Comparison of ENCODE assay signal across 8 mouse cellular contexts in the genomic region with DNA sequence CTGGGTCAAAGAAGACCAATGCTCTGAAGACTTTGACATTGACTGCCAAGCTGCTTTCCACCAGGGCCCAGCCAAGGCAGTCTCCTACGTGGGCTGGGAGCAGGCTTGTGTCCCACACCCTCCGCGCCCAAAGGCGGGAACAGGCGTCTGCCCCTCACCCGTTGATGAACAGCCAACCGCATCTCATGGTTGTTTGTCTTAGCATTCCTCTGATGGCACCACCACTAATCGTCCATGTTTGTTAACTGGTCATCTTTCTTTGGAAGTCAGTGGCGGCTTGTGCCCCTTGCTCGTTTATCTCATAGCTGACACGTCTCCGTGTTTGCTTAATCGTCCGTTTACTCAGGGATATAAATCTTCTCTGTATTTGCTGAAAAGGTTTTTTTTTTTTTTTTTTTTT. TPM values are rescaled to one million over a fixed set of nuclear protein-coding genes. Genes with fewer than 3 reads are reported as not detected.
DNase-seq lines count a peak whose midpoint lies in the region; ATAC-seq and TF ChIP-seq lines count a peak whose summit lies in the region.

No protein-coding gene starts in this region.

- TF ChIP-seq EP300 in stomach, postnatal 0 days (optimal IDR thresholded peaks at IDR 0.05), result no peak

- no peak overlapping the region for H3K9ac ChIP-seq in lung, embryonic 15.5 days
- H3K9ac ChIP-seq in forebrain, embryonic 13.5 days, result no peak overlapping the region
- H3K9ac ChIP-seq in limb, embryonic 14.5 days (ENCODE audit: low read depth, low read length, severe bottlenecking), result no peak overlapping the region
- no peak overlapping the region for H3K9ac ChIP-seq in stomach, postnatal 0 days (ENCODE audit: low read length)

- no peaks in the 10 kb centered on the region for H3K9me3 ChIP-seq in lung, embryonic 15.5 days
- no peaks in the 10 kb centered on the region for H3K9me3 ChIP-seq in forebrain, embryonic 13.5 days (replicated peaks)
- H3K9me3 ChIP-seq in limb, embryonic 14.5 days (ENCODE audit: control insufficient read depth, low read length), result no peaks in the 10 kb centered on the region
- no peaks in the 10 kb centered on the region for H3K9me3 ChIP-seq in stomach, postnatal 0 days (ENCODE audit: control insufficient read depth, low read length)

- 13% methylated on average over 14 of the region's 14 CpGs for WGBS in lung, embryonic 15.5 days
- 54% methylated on average over 14 of the region's 14 CpGs for WGBS in forebrain, embryonic 13.5 days
- 23% methylated on average over 14 of the region's 14 CpGs for WGBS in limb, embryonic 14.5 days
- WGBS in stomach, postnatal 0 days, result 12% methylated on average over 14 of the region's 14 CpGs

- H3K27ac ChIP-seq in lung, embryonic 15.5 days, result peak overlapping the region; percentile 83
- peak overlapping the region; percentile 59; the same call in 1 of the 2 replicates for H3K27ac ChIP-seq in forebrain, embryonic 13.5 days
- peak overlapping the region; percentile 96 for H3K27ac ChIP-seq in limb, embryonic 14.5 days (replicated peaks; ENCODE audit: low read depth, low read length)
- H3K27ac ChIP-seq in stomach, postnatal 0 days (replicated peaks), result peak overlapping the region; percentile 90

- no peak for DNase-seq in lung, postnatal 25 days (ENCODE audit: low spot score)
- peak; percentile 48 for DNase-seq in limb, embryonic 14.5 days (ENCODE audit: low spot score)
- DNase-seq in stomach, postnatal 0 days (ENCODE audit: low spot score), result no peak
- DNase-seq in adrenal gland, adult (ENCODE audit: inconsistent age in 2 of 2, low spot score in 1 of 2), result no peak
- DNase-seq in urinary bladder, adult 18-20 months (ENCODE audit: low spot score in 2 of 2), result no peak

- no peak overlapping the region for H3K4me3 ChIP-seq in lung, embryonic 15.5 days
- no peak overlapping the region for H3K4me3 ChIP-seq in forebrain, embryonic 13.5 days
- no peak overlapping the region for H3K4me3 ChIP-seq in limb, embryonic 14.5 days (replicated peaks; ENCODE audit: low read length)
- H3K4me3 ChIP-seq in stomach, postnatal 0 days (ENCODE audit: low read depth, low read length), result no peak overlapping the region

- no peak overlapping the region for H3K4me2 ChIP-seq in lung, embryonic 15.5 days
- no peak overlapping the region for H3K4me2 ChIP-seq in forebrain, embryonic 13.5 days
- H3K4me2 ChIP-seq in limb, embryonic 14.5 days (replicated peaks; ENCODE audit: low read depth, low read length, severe bottlenecking), result no peak overlapping the region
- H3K4me2 ChIP-seq in stomach, postnatal 0 days (replicated peaks; ENCODE audit: low read depth), result no peak overlapping the region

- H3K4me1 ChIP-seq in lung, embryonic 15.5 days, result peaks cover 35% of the 10 kb centered on the region
- H3K4me1 ChIP-seq in forebrain, embryonic 13.5 days, result peaks cover 24% of the 10 kb centered on the region
- peaks cover 48% of the 10 kb centered on the region for H3K4me1 ChIP-seq in limb, embryonic 14.5 days (ENCODE audit: control insufficient read depth, insufficient read depth, low read length)
- H3K4me1 ChIP-seq in stomach, postnatal 0 days (replicated peaks; ENCODE audit: control insufficient read depth, insufficient read depth), result peaks cover 9% of the 10 kb centered on the region

- no peak for TF ChIP-seq POLR2A in limb, embryonic 14.5 days (IDR thresholded peaks at IDR 0.05; ENCODE audit: borderline replicate concordance, extremely low read depth, insufficient read depth, insufficient read length)

- H3K36me3 ChIP-seq in lung, embryonic 15.5 days, result no peaks in the 10 kb centered on the region
- no peaks in the 10 kb centered on the region for H3K36me3 ChIP-seq in forebrain, embryonic 13.5 days (ENCODE audit: poor library complexity, severe bottlenecking)
- H3K36me3 ChIP-seq in limb, embryonic 14.5 days (ENCODE audit: control insufficient read depth, insufficient read depth, low read length), result no peaks in the 10 kb centered on the region
- no peaks in the 10 kb centered on the region for H3K36me3 ChIP-seq in stomach, postnatal 0 days (ENCODE audit: control insufficient read depth, insufficient read depth, low read length)

- TF ChIP-seq CTCF in stomach, postnatal 0 days (IDR thresholded peaks at IDR 0.05; ENCODE audit: low read depth), result no peak

- no peak for ATAC-seq in lung, embryonic 15.5 days (ENCODE audit: borderline replicate concordance, extremely low read depth, low FRiP score, low TSS enrichment)
- ATAC-seq in forebrain, embryonic 13.5 days, result no peak
- ATAC-seq in limb, embryonic 14.5 days (ENCODE audit: low FRiP score, low read depth), result no peak
- ATAC-seq in stomach, postnatal 0 days (ENCODE audit: low FRiP score, low TSS enrichment), result no peak
- no peak for ATAC-seq in erythroblast, adult 5-6 weeks (replicated peaks; ENCODE audit: low FRiP score, poor library complexity, severe bottlenecking)

- H3K27me3 ChIP-seq in lung, embryonic 15.5 days, result no peaks in the 10 kb centered on the region
- H3K27me3 ChIP-seq in forebrain, embryonic 13.5 days, result no peaks in the 10 kb centered on the region
- H3K27me3 ChIP-seq in limb, embryonic 14.5 days (ENCODE audit: control insufficient read depth, insufficient read depth, low read length), result no peaks in the 10 kb centered on the region
- H3K27me3 ChIP-seq in stomach, postnatal 0 days (ENCODE audit: control insufficient read depth, insufficient read depth, low read length), result no peaks in the 10 kb centered on the region

RNA-seq across cellular contexts. Expression of a gene that starts 10.9 kb away (rescaled TPM):
- polyA plus RNA-seq in lung, embryonic 15.5 days (2015; fragmentation: Nextera tagmentation; extraction: Ambion mirVana), result 2.5 and 5.1 TPM in 2 replicates
- 0.28 and 0.77 TPM in 2 replicates for polyA plus RNA-seq in forebrain, embryonic 13.5 days (2015; fragmentation: Nextera tagmentation; extraction: Ambion mirVana)
- 42.5 and 114 TPM in 2 replicates for polyA plus RNA-seq in limb, embryonic 14.5 days (2012; rRNA removed)
- 101 and 183 TPM in 2 replicates for polyA plus RNA-seq in limb, embryonic 14.5 days (2014; fragmentation: Nextera tagmentation; extraction: Ambion mirVana)
- polyA plus RNA-seq in stomach, postnatal 0 days (2015; fragmentation: Nextera tagmentation; extraction: Ambion mirVana), result 8.0 and 11.7 TPM in 2 replicates
- not detected in 2 replicates for total RNA-seq in erythroblast, adult 5-6 weeks (2015; ENCODE audit: low replicate concordance)
- total RNA-seq in erythroblast, adult 5-6 weeks (2017; ENCODE audit: low replicate concordance), result 2.0 TPM in 1 of 2 replicates, not detected in the other

RNA-seq across cellular contexts. Expression of a gene that starts 23.0 kb away (rescaled TPM):
- 22.8 and 28.3 TPM in 2 replicates for polyA plus RNA-seq in lung, embryonic 15.5 days (2015; fragmentation: Nextera tagmentation; extraction: Ambion mirVana)
- polyA plus RNA-seq in forebrain, embryonic 13.5 days (2015; fragmentation: Nextera tagmentation; extraction: Ambion mirVana), result 16.2 and 16.5 TPM in 2 replicates
- polyA plus RNA-seq in limb, embryonic 14.5 days (2012; rRNA removed), result 94.6 and 97.2 TPM in 2 replicates
- 30.0 and 40.8 TPM in 2 replicates for polyA plus RNA-seq in limb, embryonic 14.5 days (2014; fragmentation: Nextera tagmentation; extraction: Ambion mirVana)
- 17.7 and 19.4 TPM in 2 replicates for polyA plus RNA-seq in stomach, postnatal 0 days (2015; fragmentation: Nextera tagmentation; extraction: Ambion mirVana)
- not detected in 2 replicates for total RNA-seq in erythroblast, adult 5-6 weeks (2015; ENCODE audit: low replicate concordance)
- 3.7 and 8.1 TPM in 2 replicates for total RNA-seq in erythroblast, adult 5-6 weeks (2017; ENCODE audit: low replicate concordance)

RNA-seq across cellular contexts. Expression of a gene that starts 48.9 kb away (rescaled TPM):
- 125 and 130 TPM in 2 replicates for polyA plus RNA-seq in lung, embryonic 15.5 days (2015; fragmentation: Nextera tagmentation; extraction: Ambion mirVana)
- 4.2 TPM in 2 replicates for polyA plus RNA-seq in forebrain, embryonic 13.5 days (2015; fragmentation: Nextera tagmentation; extraction: Ambion mirVana)
- polyA plus RNA-seq in limb, embryonic 14.5 days (2012; rRNA removed), result 102 TPM in 2 replicates
- 45.8 and 48.0 TPM in 2 replicates for polyA plus RNA-seq in limb, embryonic 14.5 days (2014; fragmentation: Nextera tagmentation; extraction: Ambion mirVana)
- polyA plus RNA-seq in stomach, postnatal 0 days (2015; fragmentation: Nextera tagmentation; extraction: Ambion mirVana), result 107 and 110 TPM in 2 replicates
- 119 and 155 TPM in 2 replicates for total RNA-seq in erythroblast, adult 5-6 weeks (2015; ENCODE audit: low replicate concordance)
- total RNA-seq in erythroblast, adult 5-6 weeks (2017; ENCODE audit: low replicate concordance), result 98.7 and 120 TPM in 2 replicates
